Comparison of ENCODE assay signal across 16 mouse cellular contexts in genomic region chr2:104333952-104334351, GRCm38 (mm10).
DNase-seq lines count a peak whose midpoint lies in the region; ATAC-seq and TF ChIP-seq lines count a peak whose summit lies in the region.
"Had no signal": no experiment of that assay in that cellular context is flagged by ENCODE, and none has a peak within 500 bp of the region (broad histone marks: within the 10 kb centered on the region; RNA-seq: fewer than 3 reads in every experiment).

No protein-coding gene starts in this region.

- peak; percentile 23; the same call in 1 of the 2 replicates for TF ChIP-seq CTCF in cerebellum, adult 2 months (IDR thresholded peaks at IDR 0.05; ENCODE audit: borderline replicate concordance, insufficient read depth, low read depth, low read length)
- TF ChIP-seq CTCF in intestine, postnatal 0 days (IDR thresholded peaks at IDR 0.05; ENCODE audit: low read depth), result peak; percentile 31

- WGBS in cerebellum, adult 2 months, result 43% methylated on average over 5 of the region's 5 CpGs
- 65% methylated on average over 5 of the region's 5 CpGs for WGBS in intestine, postnatal 0 days
- 65% methylated on average over 5 of the region's 5 CpGs for WGBS in intestine, embryonic 15.5 days
- WGBS in midbrain, embryonic 14.5 days, result 74% methylated on average over 5 of the region's 5 CpGs
- WGBS in midbrain, embryonic 10.5 days, result 78% methylated on average over 5 of the region's 5 CpGs

- TF ChIP-seq POLR2A in cerebellum, adult 2 months (IDR thresholded peaks at IDR 0.05; ENCODE audit: borderline replicate concordance, insufficient read depth, low read length), result no peak

- peaks cover 19% of the 10 kb centered on the region; the same call in 1 of the 2 replicates for H3K4me1 ChIP-seq in cerebellum, adult 2 months (ENCODE audit: control insufficient read depth, insufficient read depth, low read length)
- no peaks in the 10 kb centered on the region for H3K4me1 ChIP-seq in intestine, postnatal 0 days (replicated peaks; ENCODE audit: control insufficient read depth, insufficient read depth, low read length)
- no peaks in the 10 kb centered on the region for H3K4me1 ChIP-seq in intestine, embryonic 15.5 days (replicated peaks)
- H3K4me1 ChIP-seq in midbrain, embryonic 14.5 days (ENCODE audit: control insufficient read depth, insufficient read depth, low read length), result peaks cover 7% of the 10 kb centered on the region; the same call in 1 of the 2 replicates
- H3K4me1 ChIP-seq in midbrain, embryonic 10.5 days, result no peaks in the 10 kb centered on the region
- H3K4me1 ChIP-seq: heart, embryonic 10.5 days had no signal

- H3K4me2 ChIP-seq in intestine, postnatal 0 days (replicated peaks; ENCODE audit: low read depth), result no peak overlapping the region
- no peak overlapping the region for H3K4me2 ChIP-seq in intestine, embryonic 15.5 days (replicated peaks)
- no peak overlapping the region for H3K4me2 ChIP-seq in midbrain, embryonic 14.5 days (ENCODE audit: low read length)
- H3K4me2 ChIP-seq: kidney, embryonic 15.5 days; limb, embryonic 12.5 days; neural tube, embryonic 13.5 days had no signal

- H3K27me3 ChIP-seq in cerebellum, adult 2 months (ENCODE audit: control insufficient read depth, insufficient read depth, low read length), result no peaks in the 10 kb centered on the region
- H3K27me3 ChIP-seq in intestine, postnatal 0 days (replicated peaks; ENCODE audit: control insufficient read depth, insufficient read depth, low read length), result no peaks in the 10 kb centered on the region
- no peaks in the 10 kb centered on the region for H3K27me3 ChIP-seq in intestine, embryonic 15.5 days (replicated peaks)
- H3K27me3 ChIP-seq in midbrain, embryonic 14.5 days (ENCODE audit: control insufficient read depth, insufficient read depth, low read length), result no peaks in the 10 kb centered on the region
- H3K27me3 ChIP-seq in midbrain, embryonic 10.5 days (ENCODE audit: low read depth, poor library complexity, severe bottlenecking), result no peaks in the 10 kb centered on the region
- H3K27me3 ChIP-seq: kidney, embryonic 15.5 days; neural tube, embryonic 13.5 days had no signal

- H3K9ac ChIP-seq in intestine, postnatal 0 days (ENCODE audit: low read depth, low read length), result no peak overlapping the region
- H3K9ac ChIP-seq in intestine, embryonic 15.5 days, result no peak overlapping the region
- no peak overlapping the region for H3K9ac ChIP-seq in midbrain, embryonic 14.5 days (replicated peaks; ENCODE audit: low read length)
- H3K9ac ChIP-seq: kidney, embryonic 15.5 days; limb, embryonic 12.5 days; neural tube, embryonic 13.5 days had no signal

- no peak overlapping the region for H3K4me3 ChIP-seq in cerebellum, adult 2 months (replicated peaks; ENCODE audit: insufficient read depth, low read depth, low read length)
- no peak overlapping the region for H3K4me3 ChIP-seq in intestine, postnatal 0 days (ENCODE audit: low read depth, low read length)
- H3K4me3 ChIP-seq in intestine, embryonic 15.5 days (replicated peaks), result no peak overlapping the region
- H3K4me3 ChIP-seq in midbrain, embryonic 14.5 days (replicated peaks; ENCODE audit: low read depth, low read length), result no peak overlapping the region
- no peak overlapping the region for H3K4me3 ChIP-seq in midbrain, embryonic 10.5 days
- H3K4me3 ChIP-seq: heart, embryonic 10.5 days; kidney, embryonic 15.5 days; limb, embryonic 12.5 days; neural tube, embryonic 13.5 days had no signal

- DNase-seq in cerebellum, adult 2 months, result no peak
- no peak for DNase-seq in cerebellum, adult 11 months
- peak; percentile 25 for DNase-seq in midbrain, embryonic 14.5 days
- DNase-seq in midbrain, embryonic 10.5 days (ENCODE audit: low spot score), result no peak
- DNase-seq in urinary bladder, adult 2 months (ENCODE audit: low spot score), result no peak
- DNase-seq in thymus, postnatal 10 days (ENCODE audit: low spot score in 2 of 2), result no peak
- DNase-seq: B cell, adult 2 months; heart, postnatal 36 days; lung, adult 18-20 months; retina, postnatal 1 day had no signal

- H3K27ac ChIP-seq in cerebellum, adult 2 months (ENCODE audit: insufficient read depth, low read length), result no peak overlapping the region
- H3K27ac ChIP-seq in intestine, postnatal 0 days (ENCODE audit: low read depth, low read length), result no peak overlapping the region
- no peak overlapping the region for H3K27ac ChIP-seq in intestine, embryonic 15.5 days
- H3K27ac ChIP-seq in midbrain, embryonic 14.5 days (replicated peaks; ENCODE audit: low read depth, low read length), result no peak overlapping the region
- no peak overlapping the region for H3K27ac ChIP-seq in midbrain, embryonic 10.5 days (replicated peaks)
- H3K27ac ChIP-seq: heart, embryonic 10.5 days; kidney, embryonic 15.5 days; limb, embryonic 12.5 days had no signal

- H3K36me3 ChIP-seq in intestine, postnatal 0 days (ENCODE audit: control insufficient read depth, insufficient read depth), result no peaks in the 10 kb centered on the region
- no peaks in the 10 kb centered on the region for H3K36me3 ChIP-seq in intestine, embryonic 15.5 days
- no peaks in the 10 kb centered on the region for H3K36me3 ChIP-seq in midbrain, embryonic 14.5 days (ENCODE audit: control insufficient read depth, insufficient read depth, low read length)
- no peaks in the 10 kb centered on the region for H3K36me3 ChIP-seq in midbrain, embryonic 10.5 days
- H3K36me3 ChIP-seq: heart, embryonic 10.5 days; kidney, embryonic 15.5 days; limb, embryonic 12.5 days; neural tube, embryonic 13.5 days had no signal

- no peak for ATAC-seq in intestine, postnatal 0 days
- no peak for ATAC-seq in intestine, embryonic 15.5 days
- ATAC-seq in midbrain, embryonic 14.5 days (ENCODE audit: low FRiP score, low TSS enrichment), result no peak

- H3K9me3 ChIP-seq in intestine, postnatal 0 days (ENCODE audit: control insufficient read depth), result no peaks in the 10 kb centered on the region
- no peaks in the 10 kb centered on the region for H3K9me3 ChIP-seq in intestine, embryonic 15.5 days
- H3K9me3 ChIP-seq in midbrain, embryonic 14.5 days (ENCODE audit: control insufficient read depth, low read length), result no peaks in the 10 kb centered on the region
- no peaks in the 10 kb centered on the region for H3K9me3 ChIP-seq in midbrain, embryonic 10.5 days (replicated peaks)
- H3K9me3 ChIP-seq: heart, embryonic 10.5 days; kidney, embryonic 15.5 days; limb, embryonic 12.5 days; neural tube, embryonic 13.5 days had no signal
